Mouse (Mus musculus): ENCODE data around the gene Fut8.
"Not testable (repeated sequence)": the region's sequence is repeated elsewhere in the genome, so short reads cannot be mapped to it uniquely, and the experiment has no call there.

GRCm38 (mm10) chr12:77291864-77292263, 53.9 kb downstream of the Fut8 start:
- TF ChIP-seq CTCF (IDR thresholded peaks at IDR 0.05; ENCODE audit: extremely low read depth, insufficient read length, insufficient replicate concordance, low read depth, low read length); POLR2A (IDR thresholded peaks at IDR 0.05; ENCODE audit: low read depth, low read length): not testable (repeated sequence)

All from small intestine, adult 2 months (tissue).